Mouse (Mus musculus) E14TG2a.4 (cell line): Measurements from ENCODE around the gene Rnh1.

Experiments used
- CTCF ChIP-seq: conservative IDR thresholded peaks from 2 replicates; pipeline ENCODE4 v1.5.1; 2014; ENCODE audit warnings: low read length
- NANOG ChIP-seq: IDR thresholded peaks from 2 replicates; pipeline ENCODE4 v1.6.1; 2014; ENCODE audit warnings: borderline replicate concordance, low read length, mixed read lengths

- TF ChIP-seq CTCF, result no peak
- no peak for TF ChIP-seq NANOG
Measured at GRCm38 (mm10) chr7:141169300-141169699, 3.4 kb downstream of the Rnh1 start.
